Comparison of ENCODE assay signal across 9 mouse cellular contexts in the genomic region with DNA sequence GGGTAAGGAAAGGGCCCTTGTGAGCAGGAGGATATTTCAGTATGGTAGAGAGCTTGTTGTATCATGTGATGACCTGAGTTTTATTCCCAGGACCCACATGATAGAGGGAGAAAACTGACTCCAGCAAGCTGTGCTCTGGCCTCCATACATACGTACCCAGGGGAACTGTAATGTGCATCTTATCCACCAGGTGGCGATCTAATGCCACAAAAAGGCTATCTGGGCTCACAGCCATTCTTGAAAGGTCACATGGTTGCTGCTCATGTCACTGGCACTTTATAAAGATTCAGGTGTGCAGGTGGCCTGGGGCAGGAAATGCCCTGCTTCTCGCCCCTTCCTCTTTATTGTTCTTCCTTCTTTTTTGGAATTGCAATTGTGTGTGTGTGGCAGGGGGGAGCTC. TPM values are rescaled to one million over a fixed set of nuclear protein-coding genes. Genes with fewer than 3 reads are reported as not detected.
A peak's percentile ranks its signal among the peaks of the same experiment; 100 is the strongest.
DNase-seq lines count a peak whose midpoint lies in the region; ATAC-seq and TF ChIP-seq lines count a peak whose summit lies in the region.
"Had no signal": no experiment of that assay in that cellular context is flagged by ENCODE, and none has a peak within 500 bp of the region (broad histone marks: within the 10 kb centered on the region; RNA-seq: fewer than 3 reads in every experiment).

No protein-coding gene starts in this region.

- no peaks in the 10 kb centered on the region for H3K27me3 ChIP-seq in kidney, adult 2 months (replicated peaks; ENCODE audit: control insufficient read depth, insufficient read depth, low read length)
- peaks cover 6% of the 10 kb centered on the region; the same call in 1 of the 2 replicates for H3K27me3 ChIP-seq in limb, embryonic 10.5 days (ENCODE audit: low read depth, poor library complexity, severe bottlenecking)
- H3K27me3 ChIP-seq in midbrain, postnatal 0 days (ENCODE audit: insufficient read depth, low read length): no peaks in the 10 kb centered on the region
- no peaks in the 10 kb centered on the region for H3K27me3 ChIP-seq in stomach, postnatal 0 days (ENCODE audit: control insufficient read depth, insufficient read depth, low read length)
- H3K27me3 ChIP-seq: embryonic facial prominence, embryonic 15.5 days had no signal

- DNase-seq in 3134 (ENCODE audit: extremely low read depth, insufficient read length, low spot score) (peak; percentile 36), ZHBTc4 (ENCODE audit: low read depth, low spot score) (peak; percentile 87)
- peak; percentile 76 to 91 for DNase-seq in cerebellum, postnatal 36 days
- peak; percentile 75 for DNase-seq in gastrocnemius, postnatal 10 days
- DNase-seq in kidney, adult 2 months: peak; percentile 83
- DNase-seq in limb, embryonic 10.5 days (ENCODE audit: low spot score): peak; percentile 86
- DNase-seq in midbrain, postnatal 0 days (ENCODE audit: low spot score): peak; percentile 85
- peak; percentile 82 for DNase-seq in stomach, postnatal 0 days (ENCODE audit: low spot score)

- H3K4me2 ChIP-seq in midbrain, postnatal 0 days (ENCODE audit: low read depth, low read length, poor library complexity, severe bottlenecking): no peak overlapping the region
- no peak overlapping the region for H3K4me2 ChIP-seq in stomach, postnatal 0 days (replicated peaks; ENCODE audit: low read depth)
- H3K4me2 ChIP-seq: embryonic facial prominence, embryonic 15.5 days had no signal

- no peak overlapping the region for H3K27ac ChIP-seq in kidney, adult 2 months (ENCODE audit: insufficient read depth, low read depth, low read length)
- no peak overlapping the region for H3K27ac ChIP-seq in limb, embryonic 10.5 days
- H3K27ac ChIP-seq in midbrain, postnatal 0 days (ENCODE audit: low read depth, low read length): no peak overlapping the region
- H3K27ac ChIP-seq in stomach, postnatal 0 days (replicated peaks): no peak overlapping the region
- H3K27ac ChIP-seq: embryonic facial prominence, embryonic 15.5 days had no signal

- WGBS in kidney, adult 2 months: 2% methylated on average over 3 of the region's 3 CpGs
- 25% methylated on average over 3 of the region's 3 CpGs for WGBS in limb, embryonic 10.5 days
- 8% methylated on average over 3 of the region's 3 CpGs for WGBS in midbrain, postnatal 0 days
- 9% methylated on average over 3 of the region's 3 CpGs for WGBS in stomach, postnatal 0 days

- H3K36me3 ChIP-seq in kidney, adult 2 months (ENCODE audit: control insufficient read depth, insufficient read depth, low read length): no peaks in the 10 kb centered on the region
- no peaks in the 10 kb centered on the region for H3K36me3 ChIP-seq in limb, embryonic 10.5 days
- no peaks in the 10 kb centered on the region for H3K36me3 ChIP-seq in midbrain, postnatal 0 days (ENCODE audit: insufficient read depth, low read length)
- no peaks in the 10 kb centered on the region for H3K36me3 ChIP-seq in stomach, postnatal 0 days (ENCODE audit: control insufficient read depth, insufficient read depth, low read length)
- H3K36me3 ChIP-seq: embryonic facial prominence, embryonic 15.5 days had no signal

- no peak for TF ChIP-seq EP300 in stomach, postnatal 0 days (optimal IDR thresholded peaks at IDR 0.05)

- TF ChIP-seq CTCF in kidney, adult 2 months (conservative IDR thresholded peaks at IDR 0.05; ENCODE audit: insufficient read depth, insufficient read length, low read depth, low read length): peak; percentile 96
- peak; percentile 99 for TF ChIP-seq CTCF in midbrain, postnatal 0 days (IDR thresholded peaks at IDR 0.05)
- TF ChIP-seq CTCF in stomach, postnatal 0 days (IDR thresholded peaks at IDR 0.05; ENCODE audit: low read depth): peak; percentile 98

- H3K4me3 ChIP-seq in kidney, adult 2 months (ENCODE audit: insufficient read depth, low read depth, low read length): no peak overlapping the region
- no peak overlapping the region for H3K4me3 ChIP-seq in limb, embryonic 10.5 days
- H3K4me3 ChIP-seq in midbrain, postnatal 0 days (ENCODE audit: low read depth, low read length): no peak overlapping the region
- no peak overlapping the region for H3K4me3 ChIP-seq in stomach, postnatal 0 days (ENCODE audit: low read depth, low read length)
- H3K4me3 ChIP-seq: embryonic facial prominence, embryonic 15.5 days had no signal

- no peak for TF ChIP-seq POLR2A in kidney, adult 2 months (IDR thresholded peaks at IDR 0.05; ENCODE audit: low read depth, low read length)

- no peaks in the 10 kb centered on the region for H3K9me3 ChIP-seq in limb, embryonic 10.5 days (replicated peaks)
- no peaks in the 10 kb centered on the region for H3K9me3 ChIP-seq in midbrain, postnatal 0 days (ENCODE audit: low read length)
- H3K9me3 ChIP-seq in stomach, postnatal 0 days (ENCODE audit: control insufficient read depth, low read length): no peaks in the 10 kb centered on the region
- H3K9me3 ChIP-seq: embryonic facial prominence, embryonic 15.5 days had no signal

- no peaks in the 10 kb centered on the region for H3K4me1 ChIP-seq in kidney, adult 2 months (ENCODE audit: control insufficient read depth, insufficient read depth, low read length)
- peaks cover 10% of the 10 kb centered on the region for H3K4me1 ChIP-seq in limb, embryonic 10.5 days
- no peaks in the 10 kb centered on the region for H3K4me1 ChIP-seq in midbrain, postnatal 0 days (ENCODE audit: insufficient read depth, low read length)
- H3K4me1 ChIP-seq in stomach, postnatal 0 days (replicated peaks; ENCODE audit: control insufficient read depth, insufficient read depth): no peaks in the 10 kb centered on the region

- peak; percentile 63 for ATAC-seq in midbrain, postnatal 0 days (ENCODE audit: low FRiP score)
- ATAC-seq in stomach, postnatal 0 days (ENCODE audit: low FRiP score, low TSS enrichment): peak; percentile 73

- H3K9ac ChIP-seq in midbrain, postnatal 0 days (replicated peaks; ENCODE audit: low read length, poor library complexity, severe bottlenecking): no peak overlapping the region
- no peak overlapping the region for H3K9ac ChIP-seq in stomach, postnatal 0 days (ENCODE audit: low read length)
- H3K9ac ChIP-seq: embryonic facial prominence, embryonic 15.5 days had no signal

RNA-seq across cellular contexts. Expression of gene Gli2, which starts 34.1 kb away (rescaled TPM):
- total RNA-seq in gastrocnemius, postnatal 10 days (2021): 1 to 10 TPM; 3.4 to 5.4 TPM
- 0.44 and 0.52 TPM in 2 replicates for polyA plus RNA-seq in kidney, adult 2 months (2012; rRNA removed)
- 16.6 and 17.5 TPM in 2 replicates for polyA plus RNA-seq in limb, embryonic 10.5 days (2016; fragmentation: Nextera tagmentation; extraction: Ambion mirVana)
- total RNA-seq in midbrain, postnatal 0 days (2014; rRNA removed): 3.3 and 4.7 TPM in 2 replicates
- 0.77 and 0.84 TPM in 2 replicates for polyA plus RNA-seq in midbrain, postnatal 0 days (2015; fragmentation: Nextera tagmentation; extraction: Ambion mirVana)
- 1.8 and 2.0 TPM in 2 replicates for polyA plus RNA-seq in stomach, postnatal 0 days (2015; fragmentation: Nextera tagmentation; extraction: Ambion mirVana)

Comparison
In these comparisons a context has a peak if more than half of its experiments do, and no peak if none do; other contexts are left out.
1. DNase-seq: peak in every context shown above with its lines; median percentile 87 in ZHBTc4; 86 in limb, embryonic 10.5 days; 85 in midbrain, postnatal 0 days; 84 in cerebellum, postnatal 36 days; 83 in kidney, adult 2 months; 82 in stomach, postnatal 0 days; 75 in gastrocnemius, postnatal 10 days; 36 in 3134.